Mouse (Mus musculus) mesoderm, embryonic 11.5 days (tissue): Measurements from ENCODE around the gene Ppm1h.
"Not testable (repeated sequence)": the region's sequence is repeated elsewhere in the genome, so short reads cannot be mapped to it uniquely, and the experiment has no call there.

Source experiments
- DNase-seq: peaks from one replicate; pipeline ENCODE4 v3.0.0-alpha.2; 2012; ENCODE audit warnings: low read depth, low spot score

The Ppm1h gene

GRCm38 (mm10) chr10:122930520-122930919 lies 252.0 kb downstream of the Ppm1h start:
- DNase-seq, result no peak

GRCm38 (mm10) chr10:122931193-122931832 lies 252.8 kb downstream of the Ppm1h start:
- DNase-seq, result no peak

GRCm38 (mm10) chr10:122931851-122932550 lies 253.4 kb downstream of the Ppm1h start:
- DNase-seq, result peak; percentile 68

GRCm38 (mm10) chr10:122933053-122933838 lies 254.7 kb downstream of the Ppm1h start:
- no peak for DNase-seq

- DNase-seq, result not testable (repeated sequence)
Observed at GRCm38 (mm10) chr10:122935406-122935805, 256.8 kb downstream of the Ppm1h start.

GRCm38 (mm10) chr10:122937380-122937779 lies 258.8 kb downstream of the Ppm1h start:
- not testable (repeated sequence) for DNase-seq

GRCm38 (mm10) chr10:122939546-122939945 lies 261.0 kb downstream of the Ppm1h start:
- DNase-seq, result no peak

GRCm38 (mm10) chr10:122942771-122943170 lies 264.2 kb downstream of the Ppm1h start:
- DNase-seq, result no peak

GRCm38 (mm10) chr10:122943824-122944223 lies 265.3 kb downstream of the Ppm1h start:
- DNase-seq, result peak; percentile 59

GRCm38 (mm10) chr10:122944888-122945287 lies 266.3 kb downstream of the Ppm1h start:
- no peak for DNase-seq

GRCm38 (mm10) chr10:122950966-122951365 lies 272.4 kb downstream of the Ppm1h start:
- DNase-seq, result no peak

GRCm38 (mm10) chr10:122953576-122953975 lies 275.0 kb downstream of the Ppm1h start:
- DNase-seq, result no peak

- DNase-seq, result no peak
Observed at GRCm38 (mm10) chr10:122957918-122958317, 279.4 kb downstream of the Ppm1h start.

GRCm38 (mm10) chr10:122958699-122959098 lies 280.1 kb downstream of the Ppm1h start:
- DNase-seq, result no peak

GRCm38 (mm10) chr10:122960216-122960615 lies 281.7 kb downstream of the Ppm1h start:
- no peak for DNase-seq

- no peak for DNase-seq
Observed at GRCm38 (mm10) chr10:122960738-122961137, 282.2 kb downstream of the Ppm1h start.

- no peak for DNase-seq
Observed at GRCm38 (mm10) chr10:122961494-122961893, 282.9 kb downstream of the Ppm1h start.

- no peak for DNase-seq
Observed at GRCm38 (mm10) chr10:122962651-122963050, 284.1 kb downstream of the Ppm1h start.

- DNase-seq, result no peak
Observed at GRCm38 (mm10) chr10:122963463-122964240, 285.1 kb downstream of the Ppm1h start.

- no peak for DNase-seq
Observed at GRCm38 (mm10) chr10:122964241-122964636, 285.7 kb downstream of the Ppm1h start.

- DNase-seq, result not testable (repeated sequence)
Observed at GRCm38 (mm10) chr10:122965650-122966049, 287.1 kb downstream of the Ppm1h start.

GRCm38 (mm10) chr10:122966421-122966820 lies 287.9 kb downstream of the Ppm1h start:
- DNase-seq, result no peak
